Mouse (Mus musculus): ENCODE measurements around the gene Cdkl3. TPM values are rescaled to one million over a fixed set of nuclear protein-coding genes. Genes with fewer than 3 reads are reported as not detected.

Cdkl3 gene
- polyA plus RNA-seq, 1 experiment from 2014 or later: 8.0 TPM

- no peak overlapping the region for H3K4me3 ChIP-seq
- no peaks in the 10 kb centered on the region for H3K27me3 ChIP-seq (ENCODE audit: insufficient read depth, poor library complexity, severe bottlenecking)
- H3K4me1 ChIP-seq: peaks cover 3% of the 10 kb centered on the region; the same call in 1 of the 2 replicates
- no peak overlapping the region for H3K27ac ChIP-seq
- WGBS: 77% methylated on average over 8 of the region's 8 CpGs
- no peaks in the 10 kb centered on the region for H3K9me3 ChIP-seq
- DNase-seq (ENCODE audit: low spot score): no peak
- H3K36me3 ChIP-seq: no peaks in the 10 kb centered on the region
Measured at GRCm38 (mm10) chr11:52073528-52074170, 69.6 kb downstream of the Cdkl3 start.

GRCm38 (mm10) chr11:52074626-52075470 lies 70.8 kb downstream of the Cdkl3 start:
- Histone ChIP-seq H3K36me3 (no peaks in the 10 kb centered on the region), H3K27me3 (ENCODE audit: insufficient read depth, poor library complexity, severe bottlenecking) (no peaks in the 10 kb centered on the region), H3K4me1 (peaks cover 3% of the 10 kb centered on the region), H3K27ac (no peak overlapping the region), H3K4me3 (no peak overlapping the region), H3K9me3 (no peaks in the 10 kb centered on the region)
- DNase-seq (ENCODE audit: low spot score): no peak
- WGBS: 61% methylated on average over 14 of the region's 14 CpGs

DNA sequence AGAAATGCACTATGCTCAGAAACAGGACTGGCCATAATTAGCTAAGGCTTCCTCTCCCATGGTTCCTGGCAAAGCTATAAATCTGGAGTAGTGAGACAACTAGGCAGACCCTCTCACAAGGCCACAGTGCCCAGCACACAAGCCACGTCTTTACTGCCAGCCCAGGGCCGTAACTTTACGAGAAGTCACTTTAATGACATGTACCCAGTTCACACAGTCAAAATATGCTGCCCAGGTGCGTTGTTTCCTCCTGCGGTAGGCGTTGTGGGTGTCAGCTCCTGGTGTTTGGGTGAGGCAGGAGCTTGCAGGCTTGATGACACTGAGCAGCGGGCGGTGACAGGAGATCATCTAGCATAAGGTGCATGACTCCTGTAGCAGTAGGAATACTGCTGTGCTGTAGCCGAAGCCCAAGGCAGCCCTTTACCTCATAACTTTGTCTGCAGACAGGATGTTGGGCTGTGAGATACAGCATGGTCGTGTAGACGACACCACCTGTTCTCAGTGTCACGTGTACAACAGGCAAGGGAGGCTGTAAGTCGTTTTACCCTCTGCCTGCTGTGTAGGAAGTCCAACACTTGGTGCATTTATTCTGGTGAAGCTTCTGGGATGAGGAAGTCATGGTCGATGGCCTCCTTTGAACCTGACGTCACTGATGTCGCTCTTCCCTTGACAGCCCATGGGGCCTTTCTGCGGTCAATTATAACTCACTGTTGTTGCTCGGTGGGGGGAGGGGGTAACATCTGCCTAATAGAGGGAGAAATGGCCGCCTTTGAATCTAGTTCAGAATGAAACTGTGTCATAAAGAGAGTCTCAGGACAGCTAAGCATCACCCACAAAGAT lies 72.0 kb downstream of the Cdkl3 start:
- DNase-seq (ENCODE audit: low spot score): no peak
- no peak overlapping the region for H3K27ac ChIP-seq
- no peak overlapping the region for H3K4me3 ChIP-seq
- no peaks in the 10 kb centered on the region for H3K27me3 ChIP-seq (ENCODE audit: insufficient read depth, poor library complexity, severe bottlenecking)
- no peaks in the 10 kb centered on the region for H3K36me3 ChIP-seq
- peaks cover 9% of the 10 kb centered on the region for H3K4me1 ChIP-seq
- H3K9me3 ChIP-seq: no peaks in the 10 kb centered on the region
- WGBS: 75% methylated on average over 19 of the region's 19 CpGs

DNA sequence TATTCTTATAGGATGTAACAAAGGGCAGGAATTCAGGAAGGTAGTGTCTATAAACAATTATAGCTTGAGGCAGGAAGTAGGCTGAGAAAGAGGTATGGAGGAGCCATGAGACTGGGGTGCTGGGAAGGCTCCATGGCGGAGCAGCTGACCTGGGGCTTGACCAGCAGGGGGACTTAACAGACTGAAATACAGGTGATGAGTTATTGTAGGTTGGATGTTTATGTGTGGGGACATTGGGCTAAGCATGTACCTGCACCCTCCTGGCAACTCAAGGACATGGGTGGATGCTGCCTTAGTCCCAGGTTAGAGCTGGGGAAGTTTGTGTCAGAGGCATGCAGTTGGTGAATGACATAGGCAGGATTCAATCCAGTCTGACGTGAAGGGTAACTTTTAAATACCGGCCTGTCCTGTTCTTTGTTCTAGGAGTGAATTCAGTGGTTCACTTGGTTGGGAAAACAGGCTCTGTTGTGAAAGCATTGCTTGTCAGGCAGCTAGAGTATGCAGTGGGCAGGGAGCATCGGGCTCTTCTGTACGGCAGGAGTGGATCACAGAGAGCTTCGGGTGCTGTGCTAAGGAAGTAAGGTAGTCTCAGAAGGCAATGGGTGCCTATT lies 72.8 kb downstream of the Cdkl3 start:
- H3K4me3 ChIP-seq: no peak overlapping the region
- H3K9me3 ChIP-seq: no peaks in the 10 kb centered on the region
- peak; percentile 60 for DNase-seq (ENCODE audit: low spot score)
- H3K27ac ChIP-seq: no peak overlapping the region
- 90% methylated on average over 6 of the region's 6 CpGs for WGBS
- H3K27me3 ChIP-seq (ENCODE audit: insufficient read depth, poor library complexity, severe bottlenecking): no peaks in the 10 kb centered on the region
- no peaks in the 10 kb centered on the region for H3K36me3 ChIP-seq
- peaks cover 9% of the 10 kb centered on the region for H3K4me1 ChIP-seq

GRCm38 (mm10) chr11:52077939-52078338 lies 73.9 kb downstream of the Cdkl3 start:
- H3K27me3 ChIP-seq (ENCODE audit: insufficient read depth, poor library complexity, severe bottlenecking): no peaks in the 10 kb centered on the region
- H3K27ac ChIP-seq: no peak overlapping the region
- no peak overlapping the region for H3K4me3 ChIP-seq
- H3K9me3 ChIP-seq: no peaks in the 10 kb centered on the region
- 69% methylated on average over 4 of the region's 4 CpGs for WGBS
- H3K4me1 ChIP-seq: peaks cover 9% of the 10 kb centered on the region
- DNase-seq (ENCODE audit: low spot score): no peak
- no peaks in the 10 kb centered on the region for H3K36me3 ChIP-seq

- no peaks in the 10 kb centered on the region for H3K9me3 ChIP-seq
- H3K27me3 ChIP-seq (ENCODE audit: insufficient read depth, poor library complexity, severe bottlenecking): no peaks in the 10 kb centered on the region
- peak; percentile 89 for DNase-seq (ENCODE audit: low spot score)
- no peaks in the 10 kb centered on the region for H3K36me3 ChIP-seq
- H3K4me1 ChIP-seq: peaks cover 9% of the 10 kb centered on the region
- H3K4me3 ChIP-seq: no peak overlapping the region
- no peak overlapping the region for H3K27ac ChIP-seq
- 26% methylated on average over 5 of the region's 5 CpGs for WGBS
Measured at GRCm38 (mm10) chr11:52079978-52080377, 76.0 kb downstream of the Cdkl3 start.

DNA sequence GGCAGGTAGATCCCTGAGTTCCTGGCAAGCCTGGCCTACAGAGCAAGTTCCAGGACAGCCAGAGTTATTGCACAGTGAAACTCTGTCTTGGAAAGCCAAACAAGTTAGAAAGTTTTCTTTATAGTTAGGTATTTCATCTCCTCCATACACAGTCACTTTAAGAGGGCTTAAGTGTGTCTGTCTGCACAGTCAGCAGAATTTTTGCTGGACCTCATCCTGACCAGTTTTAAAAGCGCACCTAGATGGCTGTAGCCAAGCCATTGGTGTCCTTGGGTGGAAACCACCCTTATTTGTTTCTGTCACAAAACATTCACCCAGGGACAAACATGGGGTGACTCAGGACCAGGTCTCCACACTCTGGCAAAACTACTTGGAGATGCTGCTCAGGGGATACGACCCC lies 76.6 kb downstream of the Cdkl3 start:
- Histone ChIP-seq H3K27me3 (ENCODE audit: insufficient read depth, poor library complexity, severe bottlenecking) (no peaks in the 10 kb centered on the region), H3K4me3 (no peak overlapping the region), H3K36me3 (no peaks in the 10 kb centered on the region), H3K27ac (no peak overlapping the region), H3K9me3 (no peaks in the 10 kb centered on the region), H3K4me1 (peaks cover 9% of the 10 kb centered on the region)
- WGBS: 88% methylated on average over 2 of the region's 2 CpGs
- no peak for DNase-seq (ENCODE audit: low spot score)

GRCm38 (mm10) chr11:52085857-52086203 lies 81.8 kb downstream of the Cdkl3 start:
- Histone ChIP-seq H3K27me3 (ENCODE audit: insufficient read depth, poor library complexity, severe bottlenecking) (no peaks in the 10 kb centered on the region), H3K36me3 (no peaks in the 10 kb centered on the region), H3K9me3 (no peaks in the 10 kb centered on the region), H3K27ac (no peak overlapping the region), H3K4me1 (peaks cover 19% of the 10 kb centered on the region), H3K4me3 (no peak overlapping the region)
- no peak for DNase-seq (ENCODE audit: low spot score)
- 72% methylated on average over 4 of the region's 4 CpGs for WGBS

DNA sequence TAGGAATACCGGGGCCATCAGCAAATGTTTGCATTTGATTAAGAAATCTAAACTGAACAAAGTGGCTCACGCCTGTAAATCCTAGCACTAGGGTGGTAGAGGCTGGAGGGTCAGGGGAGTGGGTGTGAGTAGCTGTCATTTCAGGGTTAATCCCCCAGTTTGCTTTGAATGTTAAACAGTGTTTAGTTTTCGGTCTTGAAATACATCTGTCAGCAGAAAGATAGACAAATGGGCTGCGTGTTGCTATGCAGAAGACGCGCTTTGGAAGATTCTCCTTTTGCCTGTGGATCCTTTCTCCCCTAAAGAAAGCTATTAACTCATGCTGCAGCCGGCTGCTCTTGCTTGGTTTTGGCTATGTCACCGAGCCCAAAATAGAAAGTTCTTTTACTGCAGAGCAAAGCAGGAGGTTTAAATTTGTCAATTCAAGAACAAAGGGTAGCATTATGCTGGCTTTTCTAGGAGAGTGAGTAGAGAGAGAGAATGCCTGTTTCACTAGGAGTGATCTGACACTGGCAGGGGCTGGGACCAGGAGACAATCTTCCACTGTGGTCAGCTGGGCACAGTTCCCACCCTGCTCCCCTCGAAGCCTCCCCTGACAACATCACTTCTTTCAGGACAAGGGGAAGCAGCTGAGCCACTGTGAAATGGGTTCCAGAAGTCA lies 82.3 kb downstream of the Cdkl3 start:
- 48% methylated on average over 9 of the region's 9 CpGs for WGBS

GRCm38 (mm10) chr11:52089291-52089690 lies 85.3 kb downstream of the Cdkl3 start:
- H3K4me3 ChIP-seq: no peak overlapping the region

More for the DNA sequence above, 82.3 kb downstream of the Cdkl3 start:
- H3K4me1 ChIP-seq: peaks cover 19% of the 10 kb centered on the region
- no peaks in the 10 kb centered on the region for H3K27me3 ChIP-seq (ENCODE audit: insufficient read depth, poor library complexity, severe bottlenecking)
- DNase-seq (ENCODE audit: low spot score): no peak
- no peak overlapping the region for H3K4me3 ChIP-seq
- H3K36me3 ChIP-seq: no peaks in the 10 kb centered on the region
- H3K27ac ChIP-seq: peak overlapping the region; percentile 38; the same call in 1 of the 2 replicates
- no peaks in the 10 kb centered on the region for H3K9me3 ChIP-seq

GRCm38 (mm10) chr11:52091261-52091660 lies 87.2 kb downstream of the Cdkl3 start:
- Histone ChIP-seq H3K36me3 (no peaks in the 10 kb centered on the region), H3K4me3 (no peak overlapping the region), H3K4me1 (peaks cover 13% of the 10 kb centered on the region), H3K9me3 (no peaks in the 10 kb centered on the region), H3K27me3 (ENCODE audit: insufficient read depth, poor library complexity, severe bottlenecking) (no peaks in the 10 kb centered on the region), H3K27ac (no peak overlapping the region)
- DNase-seq (ENCODE audit: low spot score): no peak
- 84% methylated on average over 9 of the region's 9 CpGs for WGBS

More at GRCm38 (mm10) chr11:52089291-52089690, 85.3 kb downstream of the Cdkl3 start:
- Histone ChIP-seq H3K9me3 (no peaks in the 10 kb centered on the region), H3K27ac (peak overlapping the region; percentile 17; the same call in 1 of the 2 replicates), H3K36me3 (no peaks in the 10 kb centered on the region), H3K27me3 (ENCODE audit: insufficient read depth, poor library complexity, severe bottlenecking) (no peaks in the 10 kb centered on the region), H3K4me1 (peaks cover 19% of the 10 kb centered on the region)
- WGBS: 60% methylated on average over 8 of the region's 8 CpGs
- DNase-seq (ENCODE audit: low spot score): no peak

- no peak overlapping the region for H3K27ac ChIP-seq
Measured at GRCm38 (mm10) chr11:52094568-52094967, 90.5 kb downstream of the Cdkl3 start.

More at GRCm38 (mm10) chr11:52094568-52094967, 90.5 kb downstream of the Cdkl3 start:
- 59% methylated on average over 5 of the region's 5 CpGs for WGBS
- H3K36me3 ChIP-seq: no peaks in the 10 kb centered on the region
- H3K27me3 ChIP-seq (ENCODE audit: insufficient read depth, poor library complexity, severe bottlenecking): no peaks in the 10 kb centered on the region
- no peak overlapping the region for H3K4me3 ChIP-seq
- H3K4me1 ChIP-seq: peaks cover 10% of the 10 kb centered on the region
- H3K9me3 ChIP-seq: no peaks in the 10 kb centered on the region
- no peak for DNase-seq (ENCODE audit: low spot score)

Data from heart, embryonic 10.5 days (tissue).